ENCODE assay signal across 8 mouse cellular contexts in the genomic region with DNA sequence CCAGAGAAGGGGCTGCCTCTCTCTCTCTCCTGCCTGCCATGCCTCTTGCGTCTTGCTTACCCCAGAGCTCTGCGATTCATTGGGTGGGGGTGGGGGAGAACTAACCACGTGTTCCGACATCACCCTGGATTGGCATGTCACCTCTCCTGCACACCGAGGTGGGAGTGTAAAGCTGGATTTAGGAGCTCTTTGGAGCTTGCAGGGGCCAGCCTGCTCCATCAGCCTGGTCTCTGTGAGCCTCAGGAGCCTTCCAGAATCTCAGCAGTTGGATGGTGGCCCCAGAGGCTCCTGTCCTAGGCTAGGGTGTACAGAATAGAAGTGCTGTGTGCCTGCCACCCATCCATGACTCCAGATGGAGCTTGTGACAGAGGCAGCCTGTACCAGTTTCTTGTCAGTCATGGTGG. TPM values are rescaled to one million over a fixed set of nuclear protein-coding genes. Genes with fewer than 3 reads are reported as not detected.
DNase-seq lines count a peak whose midpoint lies in the region; ATAC-seq and TF ChIP-seq lines count a peak whose summit lies in the region.

No protein-coding gene starts in this region.

- peaks cover 4% of the 10 kb centered on the region; the same call in 1 of the 2 replicates for H3K4me1 ChIP-seq in kidney, postnatal 0 days (replicated peaks; ENCODE audit: insufficient read depth, low read length)
- peaks cover 38% of the 10 kb centered on the region for H3K4me1 ChIP-seq in hindbrain, embryonic 15.5 days (replicated peaks)
- peaks cover 19% of the 10 kb centered on the region for H3K4me1 ChIP-seq in midbrain, embryonic 16.5 days (ENCODE audit: control insufficient read depth, insufficient read depth, low read length)

- no peak overlapping the region for H3K27ac ChIP-seq in kidney, postnatal 0 days
- H3K27ac ChIP-seq in hindbrain, embryonic 15.5 days (replicated peaks) = no peak overlapping the region
- H3K27ac ChIP-seq in midbrain, embryonic 16.5 days (ENCODE audit: low read length) = no peak overlapping the region

- H3K9ac ChIP-seq in kidney, postnatal 0 days (ENCODE audit: low read depth, low read length) = no peak overlapping the region
- peak overlapping the region; percentile 19; the same call in 1 of the 2 replicates for H3K9ac ChIP-seq in hindbrain, embryonic 15.5 days
- no peak overlapping the region for H3K9ac ChIP-seq in midbrain, embryonic 16.5 days (ENCODE audit: low read depth, low read length)

- WGBS in kidney, postnatal 0 days = 30% methylated on average over 5 of the region's 5 CpGs
- WGBS in hindbrain, embryonic 15.5 days = 52% methylated on average over 5 of the region's 5 CpGs
- WGBS in midbrain, embryonic 16.5 days = 40% methylated on average over 5 of the region's 5 CpGs

- no peaks in the 10 kb centered on the region for H3K36me3 ChIP-seq in kidney, postnatal 0 days (ENCODE audit: insufficient read depth, low read length)
- H3K36me3 ChIP-seq in hindbrain, embryonic 15.5 days = no peaks in the 10 kb centered on the region
- no peaks in the 10 kb centered on the region for H3K36me3 ChIP-seq in midbrain, embryonic 16.5 days (ENCODE audit: control insufficient read depth, insufficient read depth, low read length)

- no peaks in the 10 kb centered on the region for H3K27me3 ChIP-seq in kidney, postnatal 0 days (ENCODE audit: insufficient read depth, low read length)
- H3K27me3 ChIP-seq in hindbrain, embryonic 15.5 days = no peaks in the 10 kb centered on the region
- H3K27me3 ChIP-seq in midbrain, embryonic 16.5 days (ENCODE audit: control insufficient read depth, insufficient read depth, low read depth, low read length) = no peaks in the 10 kb centered on the region

- DNase-seq in kidney, postnatal 0 days (ENCODE audit: low spot score) = no peak
- no peak for DNase-seq in kidney, adult 9 months
- DNase-seq in cerebellum, postnatal 14 days = peak; percentile 52 to 56
- DNase-seq in thymus, postnatal 25 days = no peak
- no peak for DNase-seq in urinary bladder, adult 2 months (ENCODE audit: low spot score)
- DNase-seq in embryo, embryonic 10 days (ENCODE audit: low spot score) = no peak

- TF ChIP-seq CTCF in kidney, postnatal 0 days (IDR thresholded peaks at IDR 0.05; ENCODE audit: low read depth) = no peak

- H3K4me2 ChIP-seq in kidney, postnatal 0 days (ENCODE audit: low read length) = peak overlapping the region; percentile 95; the same call in 1 of the 2 replicates
- peak overlapping the region; percentile 89 for H3K4me2 ChIP-seq in hindbrain, embryonic 15.5 days
- H3K4me2 ChIP-seq in midbrain, embryonic 16.5 days (ENCODE audit: low read length) = peak overlapping the region; percentile 91

- H3K4me3 ChIP-seq in kidney, postnatal 0 days (replicated peaks; ENCODE audit: low read depth, low read length) = no peak overlapping the region
- H3K4me3 ChIP-seq in hindbrain, embryonic 15.5 days = peak overlapping the region; percentile 60
- no peak overlapping the region for H3K4me3 ChIP-seq in midbrain, embryonic 16.5 days (ENCODE audit: low read depth, low read length)

- no peak for ATAC-seq in kidney, postnatal 0 days (replicated peaks; ENCODE audit: low FRiP score, low read depth)
- no peak; the same call in 1 of the 2 replicates for ATAC-seq in hindbrain, embryonic 15.5 days (ENCODE audit: low FRiP score, low read depth)
- ATAC-seq in midbrain, embryonic 16.5 days = no peak

- no peaks in the 10 kb centered on the region for H3K9me3 ChIP-seq in kidney, postnatal 0 days (replicated peaks; ENCODE audit: low read length)
- no peaks in the 10 kb centered on the region for H3K9me3 ChIP-seq in hindbrain, embryonic 15.5 days
- no peaks in the 10 kb centered on the region for H3K9me3 ChIP-seq in midbrain, embryonic 16.5 days (replicated peaks; ENCODE audit: control insufficient read depth, low read length, poor library complexity, severe bottlenecking)

RNA-seq across cellular contexts. Expression of gene Epb41l1, which starts 56.0 kb away (rescaled TPM):
- polyA plus RNA-seq in kidney, postnatal 0 days (2015; fragmentation: Nextera tagmentation; extraction: Ambion mirVana) = 1.6 and 2.0 TPM in 2 replicates
- polyA plus RNA-seq in hindbrain, embryonic 15.5 days (2015; fragmentation: Nextera tagmentation; extraction: Ambion mirVana) = 15.7 and 16.1 TPM in 2 replicates
- 18.5 and 19.4 TPM in 2 replicates for polyA plus RNA-seq in midbrain, embryonic 16.5 days (2015; fragmentation: Nextera tagmentation; extraction: Ambion mirVana)
- polyA plus RNA-seq in urinary bladder, adult 2 months (2012; rRNA removed) = 36.9 and 46.7 TPM in 2 replicates

Comparison
In these comparisons a context has a peak if more than half of its experiments do, and no peak if none do; other contexts are left out.
1. DNase-seq: peak in cerebellum, postnatal 14 days (2 of 2); none in kidney, postnatal 0 days (single experiment), kidney, adult 9 months (single experiment), thymus, postnatal 25 days (single experiment), urinary bladder, adult 2 months (single experiment) and embryo, embryonic 10 days (single experiment).
2. Peak in every context shown above with its lines, with median percentiles within 50 percentile points of each other: H3K4me2 ChIP-seq.